Mouse (Mus musculus) adrenal gland, postnatal 4 days (tissue): Measurements from ENCODE around the gene Sppl3. TPM values are rescaled to one million over a fixed set of nuclear protein-coding genes. Genes with fewer than 3 reads are reported as not detected.
"Not testable (repeated sequence)": the region's sequence is repeated elsewhere in the genome, so short reads cannot be mapped to it uniquely, and the experiment has no call there.

Experiments
- DNase-seq, 2 experiments: peaks; one replicate each; pipeline ENCODE4 v3.0.0; 2021 to 2022; ENCODE audit warnings: low spot score in 2 of 2, mixed read lengths in 2 of 2
- total RNA-seq, 2 experiments: library from RNA; stranded (reverse); gene quantifications; 2 replicates each; pipeline ENCODE4 v1.2.3; 2021

Gene Sppl3
- total RNA-seq, 2 experiments from 2014 or later, result 91.7 to 92.3 TPM

DNA sequence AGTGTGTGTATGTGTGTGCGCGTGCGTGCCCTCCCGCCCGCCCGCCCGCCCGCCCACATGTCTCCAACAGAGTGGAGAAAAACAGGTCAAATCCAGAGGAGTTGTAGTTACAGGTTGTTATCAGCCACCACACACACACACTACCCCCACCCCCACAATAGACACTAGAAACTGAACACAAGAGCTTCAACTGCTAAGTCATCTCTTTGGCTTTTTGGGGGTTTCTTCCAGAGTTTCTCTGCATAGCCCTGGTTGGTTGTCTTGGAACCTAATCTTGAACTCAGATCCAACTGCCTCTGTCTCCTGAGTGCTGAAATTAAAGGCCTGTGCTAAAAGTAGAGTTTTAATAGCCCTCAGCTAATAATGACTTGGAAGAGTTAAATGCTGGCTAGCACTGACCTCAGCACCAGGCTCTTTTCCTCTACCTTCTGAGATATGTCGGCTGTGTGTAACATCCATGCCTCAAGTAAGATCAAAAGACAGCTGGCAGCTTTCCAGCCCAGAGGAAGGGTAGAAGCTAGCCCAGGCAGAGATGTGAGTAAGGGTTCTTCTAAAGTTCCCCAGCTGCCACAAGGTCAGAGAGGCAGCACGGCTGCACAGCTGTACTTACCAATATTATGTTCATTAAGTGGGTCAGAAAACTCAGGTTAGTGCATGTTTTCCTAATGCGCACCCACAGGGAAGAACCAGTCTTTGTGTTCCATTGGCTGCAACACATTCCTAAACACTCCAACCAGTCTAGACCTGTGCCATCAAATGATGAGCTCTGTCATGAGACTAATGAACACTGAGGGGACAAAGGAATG is 60.4 kb downstream of the Sppl3 start:
- peak in 1 of 2 experiments; percentile 18 for DNase-seq

DNA sequence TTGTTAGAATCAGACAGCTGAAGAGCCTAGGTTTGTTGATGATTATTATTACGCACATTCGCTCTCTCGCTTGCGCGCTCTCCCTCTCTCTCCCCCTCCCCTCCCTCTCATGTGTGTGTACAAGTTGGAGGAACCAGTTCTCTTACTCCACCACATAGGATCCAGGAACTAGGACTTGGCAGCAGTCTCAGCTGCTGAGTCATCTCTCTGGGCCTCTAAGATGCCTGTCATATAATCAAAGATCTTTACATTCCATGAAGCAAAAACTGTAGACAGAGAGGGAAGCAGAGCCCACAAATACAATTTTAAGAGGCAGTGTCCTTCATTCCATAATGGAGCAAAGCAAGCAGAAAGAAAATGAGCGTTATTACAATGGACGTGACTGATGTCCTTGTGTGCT is 61.2 kb downstream of the Sppl3 start:
- no peak for DNase-seq

DNA sequence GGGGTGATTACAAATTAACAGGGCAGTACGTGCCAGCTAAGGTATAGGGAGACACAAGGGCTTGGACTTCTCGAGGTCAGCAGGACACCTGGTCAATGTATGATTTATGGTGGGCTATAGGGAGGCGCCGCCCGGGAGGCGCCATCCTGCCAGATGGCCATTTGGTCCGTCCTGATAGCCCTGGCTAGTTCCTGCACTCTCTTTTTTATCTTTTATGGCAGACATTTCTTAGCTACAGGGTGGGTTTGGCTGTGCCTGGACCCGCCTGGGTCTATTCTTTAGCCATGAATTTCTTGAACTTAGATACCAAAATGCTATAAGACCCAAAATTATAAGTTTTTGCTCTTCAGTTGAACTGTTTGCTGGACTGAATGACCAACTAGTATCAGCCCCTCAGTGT is 62.4 kb downstream of the Sppl3 start:
- DNase-seq, result not testable (repeated sequence)

DNA sequence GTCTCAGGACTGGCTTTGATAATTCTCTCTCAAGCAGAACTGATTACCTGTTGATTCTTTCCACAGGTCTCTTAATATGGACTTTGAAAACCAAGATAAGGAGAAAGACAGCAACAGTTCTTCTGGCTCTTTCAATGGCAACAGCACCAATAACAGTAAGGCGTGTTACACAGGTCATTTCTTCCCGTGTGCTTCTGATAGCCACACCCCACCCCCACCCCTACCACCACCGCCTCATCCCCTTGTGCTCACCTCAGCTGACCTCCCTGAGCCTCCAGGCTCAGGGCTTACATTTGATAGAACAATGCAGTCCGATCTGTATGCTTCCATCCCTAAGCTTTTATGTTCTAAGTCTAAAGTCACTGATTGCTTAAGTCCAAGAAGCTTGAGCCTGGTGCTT is 63.8 kb downstream of the Sppl3 start:
- no peak for DNase-seq

DNA sequence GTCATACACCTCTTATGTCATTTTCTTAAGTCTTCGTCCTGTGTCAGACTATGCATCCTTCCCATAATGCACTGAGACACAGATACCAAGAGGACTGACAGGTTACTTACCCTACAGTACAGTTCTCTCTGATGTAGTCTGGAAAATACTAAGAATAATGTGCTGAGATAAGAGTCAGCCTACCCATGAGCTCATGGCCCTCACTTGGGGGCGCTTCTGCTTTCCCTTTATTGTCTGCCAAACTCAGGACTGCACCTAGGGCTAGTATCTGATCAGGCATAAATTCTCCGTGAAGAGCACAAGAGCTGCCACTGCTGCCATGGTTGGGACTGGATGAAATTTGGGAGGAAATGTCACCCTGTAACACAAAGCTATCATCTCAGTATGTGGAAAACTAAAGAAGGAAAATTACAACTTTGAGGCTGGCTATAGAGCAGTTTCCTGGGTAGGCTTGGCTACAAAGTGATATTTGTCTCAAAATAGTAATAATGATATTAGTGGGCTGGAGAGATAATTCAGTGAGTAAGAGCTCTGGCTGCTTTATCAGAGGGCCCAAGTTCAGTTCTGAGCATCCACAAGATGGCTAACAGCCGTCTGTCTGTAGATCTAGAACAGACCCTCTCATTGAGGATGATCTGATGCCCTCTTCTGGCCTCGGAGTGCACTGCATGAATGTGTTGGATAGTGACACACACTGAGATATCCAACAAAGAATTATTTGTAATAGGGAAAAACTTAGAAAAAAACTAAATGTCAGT is 65.4 kb downstream of the Sppl3 start:
- peak in 1 of 2 experiments; percentile 38 for DNase-seq

DNA sequence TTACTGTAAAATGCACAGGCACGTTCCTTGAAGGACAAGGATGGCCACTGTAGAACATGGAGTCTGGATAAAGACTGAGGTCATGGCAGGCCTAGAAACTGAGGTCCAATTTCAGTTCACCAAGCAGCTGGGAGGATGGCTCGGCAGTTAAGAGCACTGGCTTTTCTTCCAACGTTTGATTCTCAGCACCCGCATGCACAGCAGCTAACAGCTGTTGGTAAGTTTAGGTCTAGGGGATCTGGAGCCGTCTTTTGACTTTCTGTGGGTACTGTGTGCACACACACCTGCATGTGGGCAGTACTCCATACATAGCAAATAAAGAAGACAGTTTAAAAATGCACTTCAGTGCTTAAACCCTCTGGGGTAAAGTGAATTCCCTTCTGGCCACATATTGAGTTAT is 70.7 kb downstream of the Sppl3 start:
- no peak for DNase-seq

DNA sequence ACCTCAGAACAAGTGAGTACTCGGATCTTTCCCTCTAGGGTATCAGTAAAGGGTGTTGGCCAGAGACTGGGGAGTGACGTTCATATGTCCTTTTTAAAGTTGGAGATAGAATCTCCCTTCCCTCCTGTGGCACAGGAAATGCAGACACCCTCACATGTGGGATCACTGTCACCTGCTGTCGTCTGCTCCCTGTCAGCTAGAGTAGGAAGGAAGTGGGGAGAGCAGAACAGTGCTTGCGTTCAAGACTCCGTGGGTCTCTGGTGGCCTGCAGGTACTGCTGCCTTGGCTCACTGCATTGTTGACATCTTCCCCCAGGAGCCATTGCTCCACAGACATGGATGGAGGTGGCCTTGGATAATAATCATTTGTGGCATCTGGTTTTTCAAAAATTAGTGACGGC is 72.6 kb downstream of the Sppl3 start:
- DNase-seq, result no peak

DNA sequence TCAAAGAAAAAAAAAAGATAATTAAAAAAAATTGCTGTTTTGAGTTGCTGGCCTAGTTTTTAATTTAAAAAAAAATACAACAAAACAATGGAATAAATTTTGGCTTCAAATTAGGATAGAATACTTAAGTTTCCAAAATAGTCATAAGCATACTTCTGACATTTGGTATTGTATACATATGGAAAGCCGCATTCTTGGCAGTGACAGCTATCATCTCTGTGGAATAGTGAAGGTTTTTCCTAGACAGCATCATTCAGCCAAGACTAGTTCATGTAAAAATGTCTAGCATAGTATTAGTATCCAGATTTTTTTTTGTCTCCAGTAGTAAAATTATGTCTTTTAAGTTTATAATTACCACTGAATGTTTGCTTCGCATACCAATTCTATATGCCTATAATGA is 74.7 kb downstream of the Sppl3 start:
- DNase-seq, result no peak

DNA sequence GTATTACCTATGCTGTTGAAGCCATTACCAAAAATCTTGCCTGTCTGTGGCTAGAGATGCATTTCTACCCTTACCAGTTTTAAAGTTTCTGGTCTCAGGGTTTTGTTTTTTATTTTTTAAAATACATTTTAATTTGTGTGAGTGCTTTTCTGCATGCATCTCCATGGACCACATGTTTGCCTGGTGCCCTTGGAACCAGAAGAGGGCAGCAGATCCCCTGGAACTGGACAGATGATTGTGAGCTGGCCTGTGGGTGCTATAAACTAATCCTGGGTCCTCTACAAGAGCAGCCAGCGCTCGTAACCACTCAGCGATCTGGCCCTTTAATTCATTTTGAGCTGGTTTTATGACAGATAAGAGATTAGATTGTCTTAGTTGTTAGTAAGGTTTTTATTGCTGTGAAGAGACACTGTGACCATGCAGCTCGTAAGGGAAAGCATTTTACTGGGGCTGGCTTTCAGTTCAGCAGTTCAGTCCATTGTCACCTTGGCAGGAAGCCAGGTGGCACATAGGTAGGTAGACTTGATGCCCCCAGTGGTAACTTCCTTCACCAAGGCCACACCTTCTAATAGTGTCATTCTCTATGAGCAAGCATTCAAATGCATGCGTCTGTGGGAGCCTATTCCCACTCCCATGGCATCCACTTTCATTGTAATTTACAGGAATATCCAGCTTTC is 78.8 kb downstream of the Sppl3 start:
- no peak for DNase-seq

DNA sequence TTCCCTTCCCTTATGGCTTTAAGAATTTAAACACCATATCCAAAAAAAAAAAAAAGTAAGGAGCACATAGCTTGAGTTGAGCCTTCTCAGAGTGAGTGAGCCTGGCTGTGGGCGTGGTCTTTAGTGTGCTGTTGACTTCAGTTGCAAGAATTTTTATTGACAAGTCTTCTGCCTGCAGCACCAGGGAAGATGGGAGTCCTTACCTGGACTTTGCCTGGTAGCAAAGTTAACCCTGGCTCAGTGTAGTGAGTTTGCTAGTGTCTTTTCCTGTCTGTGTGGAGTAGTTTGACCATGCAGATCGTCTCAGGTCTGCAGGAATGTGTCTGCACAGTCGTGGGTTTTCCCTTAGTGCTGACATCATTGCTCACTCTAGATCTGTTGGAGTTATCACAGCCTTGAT is 80.1 kb downstream of the Sppl3 start:
- DNase-seq, result no peak

DNA sequence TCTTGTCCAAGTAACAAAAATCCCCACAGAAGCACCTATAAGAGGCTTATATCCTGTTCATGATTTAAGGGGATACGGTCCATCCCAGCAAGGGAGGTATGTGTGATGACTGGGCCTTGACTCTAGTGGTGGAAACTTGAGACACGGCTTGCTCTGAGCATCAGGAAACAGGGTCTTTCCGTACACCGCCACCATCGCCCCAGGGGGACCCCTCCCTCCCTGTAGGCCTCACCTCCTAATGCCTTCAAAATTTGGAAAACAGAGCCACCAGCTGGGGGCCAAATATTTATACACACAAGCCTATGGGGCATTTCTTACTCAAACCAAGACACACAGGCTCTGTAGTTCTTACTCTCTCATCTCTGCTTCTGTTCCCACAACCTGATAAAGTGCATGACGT is 80.8 kb downstream of the Sppl3 start:
- DNase-seq, result no peak

DNA sequence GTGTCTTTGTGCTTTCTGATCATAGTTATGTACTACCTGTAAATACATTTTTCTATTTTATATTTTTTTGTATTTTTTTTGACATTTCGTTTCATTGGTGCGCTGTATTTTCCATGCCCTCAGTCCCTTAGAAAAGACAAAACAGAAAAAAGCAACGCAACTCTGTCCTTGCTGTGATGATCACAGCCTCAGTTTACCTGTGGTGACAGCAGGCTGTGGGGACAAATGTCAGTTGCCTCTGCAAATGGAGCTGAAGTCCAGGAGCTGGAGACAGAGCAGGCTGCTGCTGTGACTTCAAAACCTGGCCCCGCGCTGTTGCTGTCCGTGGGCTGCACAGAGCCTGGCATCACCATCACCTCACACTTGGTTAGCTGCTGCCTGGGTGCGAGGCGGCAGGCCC is 87.3 kb downstream of the Sppl3 start, which contains the start of gene Gm10401:
Gm10401 (minus strand) TSS at position 101 of the 400 bp plus-strand sequence.
- no peak for DNase-seq

DNA sequence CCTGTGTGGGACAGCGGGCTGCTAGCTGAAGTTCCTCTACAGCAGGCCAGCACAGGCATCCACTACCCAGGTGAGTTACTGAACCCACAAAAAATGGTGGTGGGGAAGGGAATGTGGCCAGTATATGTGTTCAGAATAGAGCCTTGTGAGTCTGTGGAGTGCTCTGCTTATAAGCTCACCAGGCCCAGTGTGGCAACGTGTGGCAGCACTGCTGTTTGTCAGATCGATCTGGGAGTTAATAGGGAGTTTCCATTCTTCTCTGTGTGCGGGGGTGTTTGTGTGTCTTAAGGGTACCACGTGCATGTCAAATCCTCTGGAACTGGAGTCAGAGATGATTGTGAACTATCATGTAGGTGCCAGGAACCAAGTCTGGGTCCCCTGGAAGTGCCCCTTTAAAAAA is 88.6 kb downstream of the Sppl3 start:
- DNase-seq, result no peak

DNA sequence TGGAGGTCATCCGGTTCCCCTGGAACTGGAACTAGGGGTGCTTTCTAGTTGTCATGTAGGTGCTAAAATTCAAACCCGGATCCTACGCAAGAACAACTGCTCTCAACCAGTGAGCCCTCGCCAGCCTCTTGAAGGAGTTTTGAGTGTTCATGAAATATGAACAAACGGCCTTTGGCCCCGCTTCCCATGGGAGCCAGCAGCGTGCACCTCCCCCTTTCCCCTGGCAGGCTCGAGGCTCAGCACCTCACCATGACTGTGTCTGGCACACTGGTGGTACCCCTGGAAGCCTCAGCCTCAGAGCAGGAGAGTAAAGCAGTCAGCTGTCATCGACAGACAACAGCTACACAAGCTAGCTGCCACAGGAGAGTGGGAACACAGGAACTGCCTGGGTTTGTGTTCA is 89.1 kb downstream of the Sppl3 start:
- DNase-seq, result no peak

DNA sequence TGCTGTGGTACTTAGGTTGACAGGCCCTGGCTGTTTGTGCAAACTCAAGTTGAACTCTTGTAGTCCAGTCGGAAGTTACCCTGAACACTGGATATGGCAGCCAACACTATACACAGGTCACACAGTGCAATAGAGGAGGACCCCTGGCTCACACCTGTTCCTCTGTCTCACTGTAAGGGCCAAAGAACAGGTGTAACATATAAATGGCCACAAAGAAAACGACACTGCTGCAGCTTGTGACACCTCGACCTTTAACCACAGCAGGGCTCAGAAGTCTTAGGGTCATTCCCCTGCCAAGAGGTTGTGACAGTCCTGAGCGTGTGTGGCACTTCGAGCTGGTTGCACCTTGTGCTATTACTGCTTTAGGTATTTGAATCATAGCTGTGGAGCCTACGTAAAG is 89.5 kb downstream of the Sppl3 start:
- DNase-seq, result no peak

DNA sequence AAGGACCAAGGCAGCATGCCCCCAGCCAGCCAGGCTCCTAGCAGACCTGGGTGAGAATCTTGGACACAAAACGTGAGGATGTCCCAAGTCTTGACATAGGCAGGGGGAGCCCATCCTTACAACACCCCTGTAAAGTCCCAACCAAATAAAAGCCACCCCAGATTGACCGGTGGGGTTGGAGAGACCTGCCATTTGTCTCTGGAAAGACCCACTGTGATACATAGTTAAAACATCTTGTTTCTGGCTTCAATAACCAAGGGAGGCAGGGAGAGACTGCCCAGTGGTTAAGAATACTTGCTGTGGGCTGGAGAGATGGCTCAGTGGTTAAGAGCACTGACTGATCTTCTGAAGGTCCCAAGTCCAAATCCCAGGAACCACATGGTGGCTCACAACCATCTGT is 91.3 kb downstream of the Sppl3 start:
- DNase-seq, result no peak

DNA sequence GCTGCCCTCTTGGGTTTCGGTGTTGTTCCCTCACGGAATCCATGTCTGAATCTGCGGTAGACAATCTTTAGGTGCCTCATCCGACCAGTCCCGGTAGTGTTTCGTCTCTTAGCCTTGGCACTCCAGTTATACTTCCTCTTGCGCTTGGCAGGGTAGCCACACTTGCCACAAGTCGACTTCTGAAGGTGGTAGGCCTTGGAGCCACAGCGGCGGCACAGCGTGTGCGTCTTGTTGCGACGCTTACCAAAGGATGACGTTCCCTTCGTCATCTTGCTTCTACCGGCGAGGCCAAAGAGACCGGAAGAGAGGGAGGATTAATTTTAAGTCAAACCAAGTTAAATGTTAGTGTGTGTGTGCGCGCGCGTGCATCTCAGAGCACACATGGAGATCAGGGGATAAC is 92.3 kb downstream of the Sppl3 start:
- DNase-seq, result not testable (repeated sequence)

DNA sequence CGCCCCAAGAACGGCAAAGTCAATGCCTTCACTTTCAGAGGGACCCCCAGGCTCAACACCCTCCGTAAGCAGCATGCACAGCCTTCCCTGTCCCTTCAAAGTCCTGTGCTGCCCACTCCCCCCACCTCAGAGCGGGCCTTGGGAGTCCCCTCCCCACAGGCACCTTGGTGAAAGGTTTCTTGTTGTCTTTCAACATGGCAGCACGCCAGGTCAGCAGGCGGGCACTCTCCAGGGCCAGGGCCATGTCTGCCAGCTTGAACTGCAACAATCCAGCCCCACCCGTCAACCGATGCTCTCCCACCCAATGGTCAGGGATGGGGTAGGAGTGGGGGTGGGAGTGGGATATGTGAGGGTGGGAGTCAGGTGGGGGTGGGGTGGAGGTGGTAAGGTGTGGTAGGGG is 100.2 kb downstream of the Sppl3 start:
- DNase-seq, result no peak

DNA sequence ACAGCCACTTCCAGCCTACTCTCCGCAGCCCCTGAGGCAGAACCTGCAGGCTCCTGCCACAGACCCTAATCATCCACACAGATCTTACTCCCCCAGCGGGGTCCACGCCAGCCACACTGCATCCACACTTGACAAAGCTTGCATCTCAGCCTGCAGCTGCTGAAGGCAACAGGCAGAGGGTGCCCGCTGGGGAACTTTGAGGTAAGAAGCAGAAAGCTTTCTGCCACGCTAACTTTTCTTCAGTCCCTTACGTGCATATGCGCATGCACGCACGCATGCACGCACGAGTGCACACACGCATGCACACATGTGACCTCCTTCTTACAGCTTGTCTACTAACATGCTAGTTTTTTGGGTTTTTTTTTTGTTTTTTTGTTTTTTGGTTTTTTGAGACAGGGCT is 102.3 kb downstream of the Sppl3 start:
- DNase-seq, result no peak

DNA sequence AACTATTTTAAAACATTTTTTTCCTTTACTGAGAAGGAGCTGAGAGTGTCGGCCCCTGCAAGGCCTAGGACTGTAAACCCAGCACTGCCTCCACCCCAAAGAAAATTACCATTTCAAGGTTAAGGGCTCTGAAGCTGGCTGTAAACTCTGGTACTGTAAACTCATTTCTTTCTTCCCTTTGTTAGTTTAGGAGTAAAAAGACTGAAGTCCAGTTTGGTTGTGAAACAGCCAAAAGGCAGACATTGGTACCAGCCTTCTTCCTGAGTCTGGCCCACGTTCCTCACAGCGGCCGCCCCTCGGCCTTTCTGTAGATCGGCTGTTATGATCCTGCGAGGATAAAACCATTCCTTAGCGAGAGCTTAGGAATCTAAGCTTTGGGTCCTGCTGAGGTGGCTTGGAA is 103.6 kb downstream of the Sppl3 start:
- no peak for DNase-seq

DNA sequence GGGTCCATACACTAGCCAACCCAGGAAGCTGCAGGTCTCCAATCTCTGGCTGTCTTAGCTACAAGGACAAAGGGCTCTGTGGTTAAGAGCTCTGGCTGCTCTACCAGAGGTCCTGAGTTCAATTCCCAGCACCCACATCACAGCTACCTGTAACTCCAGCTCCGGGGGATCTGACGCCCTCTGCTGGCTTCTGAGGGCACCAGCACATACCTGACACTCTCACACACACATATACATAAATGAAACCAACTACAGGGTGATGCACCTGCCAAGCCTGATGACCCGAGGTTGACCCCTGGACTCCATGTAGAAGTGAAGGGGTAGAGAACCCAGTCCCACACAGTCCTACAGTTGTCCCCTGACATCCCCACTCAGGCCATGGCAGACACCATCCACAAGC is 105.5 kb downstream of the Sppl3 start:
- no peak for DNase-seq

DNA sequence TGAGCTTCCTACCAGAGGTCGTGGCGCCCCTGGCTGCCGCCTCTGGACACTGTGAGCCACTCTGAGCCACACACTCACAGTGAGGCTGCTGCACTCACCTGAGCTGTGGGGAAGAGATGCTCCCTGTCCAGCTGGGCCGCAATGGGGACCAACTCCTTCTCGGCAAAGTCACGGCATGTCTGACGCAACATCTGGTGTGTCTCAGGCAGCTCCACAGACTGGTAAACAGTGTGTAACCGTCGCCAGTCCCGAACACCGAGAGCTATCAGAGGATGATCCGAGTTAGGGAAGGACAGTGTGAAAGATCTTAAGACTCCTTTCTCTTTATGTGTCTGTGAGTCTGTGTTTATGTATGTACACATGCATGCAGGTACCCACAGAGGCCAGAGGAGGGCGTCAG is 106.5 kb downstream of the Sppl3 start:
- no peak for DNase-seq
